15 mouse cellular contexts compared by ENCODE assay signal in the genomic region with DNA sequence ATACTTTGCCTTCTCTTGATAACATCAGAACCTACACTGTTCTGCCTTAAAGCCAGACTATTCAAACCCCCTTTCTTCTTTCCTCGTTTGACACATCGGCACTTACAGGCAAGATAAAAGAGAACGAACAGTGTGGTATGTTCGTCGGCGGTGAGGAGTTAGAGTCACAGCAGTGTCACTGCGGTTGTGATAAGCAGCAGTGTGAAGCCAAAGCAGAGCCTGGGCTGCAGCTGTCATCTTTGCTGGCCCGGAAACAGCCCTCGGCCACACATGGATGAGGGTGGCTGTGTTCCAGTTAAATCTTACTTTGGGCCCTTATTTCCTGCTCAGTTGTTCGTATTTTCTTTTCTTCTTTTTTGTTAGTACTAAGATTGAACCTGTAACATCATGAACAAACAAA. TPM values are rescaled to one million over a fixed set of nuclear protein-coding genes. Genes with fewer than 3 reads are reported as not detected.
A peak's percentile ranks its signal among the peaks of the same experiment; 100 is the strongest.
DNase-seq lines count a peak whose midpoint lies in the region; ATAC-seq and TF ChIP-seq lines count a peak whose summit lies in the region.
"Had no signal": no experiment of that assay in that cellular context is flagged by ENCODE, and none has a peak within 500 bp of the region (broad histone marks: within the 10 kb centered on the region; RNA-seq: fewer than 3 reads in every experiment).

No protein-coding gene starts in this region.

- H3K27ac ChIP-seq in hindbrain, postnatal 0 days, result no peak overlapping the region
- no peak overlapping the region for H3K27ac ChIP-seq in hindbrain, embryonic 16.5 days (ENCODE audit: low read depth, low read length)
- H3K27ac ChIP-seq in heart, embryonic 11.5 days (ENCODE audit: low read depth, low read length), result 0 out of 2 replicates have a peak overlapping the region, but pooled peaks have one; percentile 47
- H3K27ac ChIP-seq in liver, embryonic 13.5 days, result peak overlapping the region; percentile 84
- H3K27ac ChIP-seq in limb, embryonic 10.5 days, result no peak overlapping the region
- H3K27ac ChIP-seq: embryonic facial prominence, embryonic 12.5 days; midbrain, embryonic 15.5 days had no signal

- no peak overlapping the region for H3K9ac ChIP-seq in hindbrain, postnatal 0 days (replicated peaks; ENCODE audit: low read length)
- H3K9ac ChIP-seq in hindbrain, embryonic 16.5 days (ENCODE audit: low read depth, low read length), result no peak overlapping the region
- H3K9ac ChIP-seq in heart, embryonic 11.5 days (ENCODE audit: low read depth, low read length), result no peak overlapping the region
- peak overlapping the region; percentile 24; the same call in 1 of the 2 replicates for H3K9ac ChIP-seq in liver, embryonic 13.5 days
- H3K9ac ChIP-seq: embryonic facial prominence, embryonic 12.5 days; midbrain, embryonic 15.5 days had no signal

- TF ChIP-seq CTCF in hindbrain, postnatal 0 days (IDR thresholded peaks at IDR 0.05; ENCODE audit: low read depth), result no peak

- no peak for ATAC-seq in hindbrain, postnatal 0 days
- no peak for ATAC-seq in hindbrain, embryonic 16.5 days
- ATAC-seq in heart, embryonic 11.5 days (replicated peaks; ENCODE audit: insufficient number of reproducible peaks, low FRiP score, low TSS enrichment), result peak; percentile 65; the same call in 1 of the 2 replicates
- peak; percentile 91 for ATAC-seq in liver, embryonic 13.5 days (ENCODE audit: low read depth)
- ATAC-seq: forebrain, embryonic 16.5 days; midbrain, embryonic 15.5 days had no signal

- H3K4me3 ChIP-seq in hindbrain, postnatal 0 days (ENCODE audit: low read length), result no peak overlapping the region
- H3K4me3 ChIP-seq in hindbrain, embryonic 16.5 days (ENCODE audit: low read length), result no peak overlapping the region
- no peak overlapping the region for H3K4me3 ChIP-seq in heart, embryonic 11.5 days (ENCODE audit: low read depth, low read length)
- H3K4me3 ChIP-seq in liver, embryonic 13.5 days (replicated peaks), result no peak overlapping the region
- no peak overlapping the region for H3K4me3 ChIP-seq in limb, embryonic 10.5 days
- H3K4me3 ChIP-seq: embryonic facial prominence, embryonic 12.5 days; midbrain, embryonic 15.5 days had no signal

- no peak overlapping the region for H3K4me2 ChIP-seq in hindbrain, postnatal 0 days (ENCODE audit: low read depth, low read length)
- no peak overlapping the region for H3K4me2 ChIP-seq in hindbrain, embryonic 16.5 days (ENCODE audit: low read length)
- H3K4me2 ChIP-seq in heart, embryonic 11.5 days, result peak overlapping the region; percentile 18; the same call in 1 of the 2 replicates
- H3K4me2 ChIP-seq in liver, embryonic 13.5 days, result peak overlapping the region; percentile 40
- H3K4me2 ChIP-seq: embryonic facial prominence, embryonic 12.5 days; midbrain, embryonic 15.5 days had no signal

- H3K27me3 ChIP-seq in hindbrain, postnatal 0 days (ENCODE audit: insufficient read depth, low read length), result no peaks in the 10 kb centered on the region
- H3K27me3 ChIP-seq in hindbrain, embryonic 16.5 days (replicated peaks; ENCODE audit: control insufficient read depth, insufficient read depth, low read length), result no peaks in the 10 kb centered on the region
- no peaks in the 10 kb centered on the region for H3K27me3 ChIP-seq in heart, embryonic 11.5 days (ENCODE audit: control insufficient read depth, insufficient read depth, low read length)
- no peaks in the 10 kb centered on the region for H3K27me3 ChIP-seq in liver, embryonic 13.5 days
- H3K27me3 ChIP-seq in limb, embryonic 10.5 days (ENCODE audit: low read depth, poor library complexity, severe bottlenecking), result no peaks in the 10 kb centered on the region
- H3K27me3 ChIP-seq: embryonic facial prominence, embryonic 12.5 days; midbrain, embryonic 15.5 days had no signal

- 61% methylated on average over 10 of the region's 10 CpGs for WGBS in hindbrain, postnatal 0 days
- WGBS in hindbrain, embryonic 16.5 days, result 77% methylated on average over 10 of the region's 10 CpGs
- 22% methylated on average over 10 of the region's 10 CpGs for WGBS in heart, embryonic 11.5 days (ENCODE audit: insufficient replicate concordance)
- 21% methylated on average over 10 of the region's 10 CpGs for WGBS in liver, embryonic 13.5 days (ENCODE audit: insufficient replicate concordance)
- WGBS in limb, embryonic 10.5 days, result 79% methylated on average over 10 of the region's 10 CpGs

- no peaks in the 10 kb centered on the region for H3K4me1 ChIP-seq in hindbrain, postnatal 0 days (ENCODE audit: insufficient read depth, low read length)
- H3K4me1 ChIP-seq in hindbrain, embryonic 16.5 days (ENCODE audit: control insufficient read depth, insufficient read depth, low read depth, low read length), result peaks cover 3% of the 10 kb centered on the region; the same call in 1 of the 2 replicates
- peaks cover 16% of the 10 kb centered on the region for H3K4me1 ChIP-seq in heart, embryonic 11.5 days (ENCODE audit: control insufficient read depth, insufficient read depth, low read length)
- H3K4me1 ChIP-seq in liver, embryonic 13.5 days (replicated peaks), result peaks cover 51% of the 10 kb centered on the region
- no peaks in the 10 kb centered on the region for H3K4me1 ChIP-seq in limb, embryonic 10.5 days
- H3K4me1 ChIP-seq: embryonic facial prominence, embryonic 12.5 days had no signal

- H3K9me3 ChIP-seq in hindbrain, postnatal 0 days (ENCODE audit: low read length), result no peaks in the 10 kb centered on the region
- H3K9me3 ChIP-seq in hindbrain, embryonic 16.5 days (ENCODE audit: control insufficient read depth, low read length), result no peaks in the 10 kb centered on the region
- no peaks in the 10 kb centered on the region for H3K9me3 ChIP-seq in heart, embryonic 11.5 days (replicated peaks; ENCODE audit: control insufficient read depth, low read length)
- no peaks in the 10 kb centered on the region for H3K9me3 ChIP-seq in liver, embryonic 13.5 days (replicated peaks)
- H3K9me3 ChIP-seq in limb, embryonic 10.5 days (replicated peaks), result no peaks in the 10 kb centered on the region
- H3K9me3 ChIP-seq: embryonic facial prominence, embryonic 12.5 days; midbrain, embryonic 15.5 days had no signal

- DNase-seq in hindbrain, postnatal 0 days (ENCODE audit: low spot score), result peak; percentile 55
- DNase-seq in brain, adult 2 months (ENCODE audit: low read depth, low spot score), result peak; percentile 15
- peak; percentile 68 for DNase-seq in liver, embryonic 13.5 days
- no peak for DNase-seq in adrenal gland, postnatal 25 days
- DNase-seq in limb, embryonic 10.5 days (ENCODE audit: low spot score), result no peak
- no peak for DNase-seq in layer of hippocampus, postnatal 14 days (ENCODE audit: low spot score in 2 of 2)
- DNase-seq: adrenal gland, adult 8-10 months; B cell, adult 2 months; cerebellum, adult 11 months; kidney, adult 9 months had no signal

- H3K36me3 ChIP-seq in hindbrain, postnatal 0 days (ENCODE audit: insufficient read depth, low read length), result peaks cover 9% of the 10 kb centered on the region; the same call in 1 of the 2 replicates
- H3K36me3 ChIP-seq in hindbrain, embryonic 16.5 days (ENCODE audit: control insufficient read depth, insufficient read depth, low read length), result peaks cover 13% of the 10 kb centered on the region
- 0 out of 2 replicates have a peak, but pooled peaks cover 4% of the 10 kb centered on the region for H3K36me3 ChIP-seq in heart, embryonic 11.5 days (ENCODE audit: control insufficient read depth, insufficient read depth, low read length)
- peaks cover 62% of the 10 kb centered on the region for H3K36me3 ChIP-seq in liver, embryonic 13.5 days
- peaks cover 65% of the 10 kb centered on the region for H3K36me3 ChIP-seq in limb, embryonic 10.5 days

RNA-seq across cellular contexts. Expression of a gene that starts 18.4 kb away (rescaled TPM):
- 41.0 and 177 TPM in 2 replicates for total RNA-seq in hindbrain, postnatal 0 days (2014; rRNA removed)
- polyA plus RNA-seq in hindbrain, postnatal 0 days (2015; fragmentation: Nextera tagmentation; extraction: Ambion mirVana), result 25.5 and 27.6 TPM in 2 replicates
- polyA plus RNA-seq in hindbrain, embryonic 16.5 days (2015; fragmentation: Nextera tagmentation; extraction: Ambion mirVana), result 27.2 and 27.3 TPM in 2 replicates
- 26.5 and 33.8 TPM in 2 replicates for polyA plus RNA-seq in heart, embryonic 11.5 days (2014; fragmentation: Nextera tagmentation; extraction: Ambion mirVana)
- polyA plus RNA-seq in liver, embryonic 13.5 days (2015; fragmentation: Nextera tagmentation; extraction: Ambion mirVana), result 37.7 and 44.1 TPM in 2 replicates
- total RNA-seq in adrenal gland, postnatal 25 days (2021), result 56.4 and 66.0 TPM in 2 replicates
- 45.5 and 49.9 TPM in 2 replicates for polyA plus RNA-seq in limb, embryonic 10.5 days (2016; fragmentation: Nextera tagmentation; extraction: Ambion mirVana)
- total RNA-seq in layer of hippocampus, postnatal 14 days (2021), result 10 to 100 TPM; 49.9 to 51.9 TPM

RNA-seq across cellular contexts. Expression of a gene that starts 31.8 kb away (rescaled TPM):
- total RNA-seq in hindbrain, postnatal 0 days (2014; rRNA removed), result 201 and 205 TPM in 2 replicates
- polyA plus RNA-seq in hindbrain, postnatal 0 days (2015; fragmentation: Nextera tagmentation; extraction: Ambion mirVana), result 329 and 344 TPM in 2 replicates
- polyA plus RNA-seq in hindbrain, embryonic 16.5 days (2015; fragmentation: Nextera tagmentation; extraction: Ambion mirVana), result 290 and 313 TPM in 2 replicates
- polyA plus RNA-seq in heart, embryonic 11.5 days (2014; fragmentation: Nextera tagmentation; extraction: Ambion mirVana), result 153 and 155 TPM in 2 replicates
- 158 and 180 TPM in 2 replicates for polyA plus RNA-seq in liver, embryonic 13.5 days (2015; fragmentation: Nextera tagmentation; extraction: Ambion mirVana)
- 469 and 476 TPM in 2 replicates for total RNA-seq in adrenal gland, postnatal 25 days (2021)
- polyA plus RNA-seq in limb, embryonic 10.5 days (2016; fragmentation: Nextera tagmentation; extraction: Ambion mirVana), result 99.9 and 112 TPM in 2 replicates
- 100 to 1,000 TPM; 455 to 462 TPM for total RNA-seq in layer of hippocampus, postnatal 14 days (2021)

Comparison
In these comparisons a context has a peak if more than half of its experiments do, and no peak if none do; other contexts are left out.
1. ATAC-seq: peak in heart, embryonic 11.5 days (single experiment) and liver, embryonic 13.5 days (single experiment); none in hindbrain, postnatal 0 days (single experiment) and hindbrain, embryonic 16.5 days (single experiment).
2. DNase-seq: peak in hindbrain, postnatal 0 days (single experiment), brain, adult 2 months (single experiment) and liver, embryonic 13.5 days (single experiment); none in adrenal gland, postnatal 25 days (single experiment), limb, embryonic 10.5 days (single experiment) and layer of hippocampus, postnatal 14 days (0 of 2).
3. H3K27ac ChIP-seq: peak in heart, embryonic 11.5 days (single experiment) and liver, embryonic 13.5 days (single experiment); none in hindbrain, postnatal 0 days (single experiment), hindbrain, embryonic 16.5 days (single experiment) and limb, embryonic 10.5 days (single experiment).
4. H3K4me2 ChIP-seq: peak in heart, embryonic 11.5 days (single experiment) and liver, embryonic 13.5 days (single experiment); none in hindbrain, postnatal 0 days (single experiment) and hindbrain, embryonic 16.5 days (single experiment).